Mouse (Mus musculus): ENCODE data around the gene Krtcap2. TPM values are rescaled to one million over a fixed set of nuclear protein-coding genes. Genes with fewer than 3 reads are reported as not detected.
A peak's percentile ranks its signal among the peaks of the same experiment; 100 is the strongest.

Gene Krtcap2
- total RNA-seq, 1 experiment from 2014 or later, result 61.9 TPM

GRCm38 (mm10) chr3:89277281-89278021 lies 31.7 kb downstream of the Krtcap2 start:
- ATAC-seq (replicated peaks; ENCODE audit: insufficient number of reproducible peaks, low FRiP score, low TSS enrichment, poor library complexity, severe bottlenecking), result no peak

GRCm38 (mm10) chr3:89278107-89278506 lies 32.3 kb downstream of the Krtcap2 start:
- ATAC-seq (replicated peaks; ENCODE audit: insufficient number of reproducible peaks, low FRiP score, low TSS enrichment, poor library complexity, severe bottlenecking), result no peak

- no peak for ATAC-seq (replicated peaks; ENCODE audit: insufficient number of reproducible peaks, low FRiP score, low TSS enrichment, poor library complexity, severe bottlenecking)
Measured at GRCm38 (mm10) chr3:89278643-89279042, 32.9 kb downstream of the Krtcap2 start.

GRCm38 (mm10) chr3:89279153-89279890 lies 33.6 kb downstream of the Krtcap2 start:
- peak; percentile 60 for ATAC-seq (replicated peaks; ENCODE audit: insufficient number of reproducible peaks, low FRiP score, low TSS enrichment, poor library complexity, severe bottlenecking)

GRCm38 (mm10) chr3:89280050-89280605 lies 34.4 kb downstream of the Krtcap2 start:
- no peak for ATAC-seq (replicated peaks; ENCODE audit: insufficient number of reproducible peaks, low FRiP score, low TSS enrichment, poor library complexity, severe bottlenecking)

GRCm38 (mm10) chr3:89280606-89281511 lies 35.1 kb downstream of the Krtcap2 start, which contains the start of gene Efna1:
Gene Efna1 (minus strand): TSS chr3:89281142.
- no peak for ATAC-seq (replicated peaks; ENCODE audit: insufficient number of reproducible peaks, low FRiP score, low TSS enrichment, poor library complexity, severe bottlenecking)

- ATAC-seq (replicated peaks; ENCODE audit: insufficient number of reproducible peaks, low FRiP score, low TSS enrichment, poor library complexity, severe bottlenecking), result peak; percentile 71
Measured at GRCm38 (mm10) chr3:89281579-89282290, 36.0 kb downstream of the Krtcap2 start.

GRCm38 (mm10) chr3:89282291-89282643 lies 36.5 kb downstream of the Krtcap2 start:
- ATAC-seq (replicated peaks; ENCODE audit: insufficient number of reproducible peaks, low FRiP score, low TSS enrichment, poor library complexity, severe bottlenecking), result no peak

GRCm38 (mm10) chr3:89284261-89284660 lies 38.5 kb downstream of the Krtcap2 start:
- no peak for ATAC-seq (replicated peaks; ENCODE audit: insufficient number of reproducible peaks, low FRiP score, low TSS enrichment, poor library complexity, severe bottlenecking)

- ATAC-seq (replicated peaks; ENCODE audit: insufficient number of reproducible peaks, low FRiP score, low TSS enrichment, poor library complexity, severe bottlenecking), result no peak
Measured at GRCm38 (mm10) chr3:89285526-89285925, 39.8 kb downstream of the Krtcap2 start.

- ATAC-seq (replicated peaks; ENCODE audit: insufficient number of reproducible peaks, low FRiP score, low TSS enrichment, poor library complexity, severe bottlenecking), result no peak
Measured at GRCm38 (mm10) chr3:89287286-89287685, 41.5 kb downstream of the Krtcap2 start.

GRCm38 (mm10) chr3:89288503-89288928 lies 42.8 kb downstream of the Krtcap2 start:
- no peak for ATAC-seq (replicated peaks; ENCODE audit: insufficient number of reproducible peaks, low FRiP score, low TSS enrichment, poor library complexity, severe bottlenecking)

- no peak for ATAC-seq (replicated peaks; ENCODE audit: insufficient number of reproducible peaks, low FRiP score, low TSS enrichment, poor library complexity, severe bottlenecking)
Measured at GRCm38 (mm10) chr3:89291874-89292273, 46.1 kb downstream of the Krtcap2 start.

GRCm38 (mm10) chr3:89292303-89292702 lies 46.5 kb downstream of the Krtcap2 start:
- no peak for ATAC-seq (replicated peaks; ENCODE audit: insufficient number of reproducible peaks, low FRiP score, low TSS enrichment, poor library complexity, severe bottlenecking)

- no peak for ATAC-seq (replicated peaks; ENCODE audit: insufficient number of reproducible peaks, low FRiP score, low TSS enrichment, poor library complexity, severe bottlenecking)
Measured at GRCm38 (mm10) chr3:89293247-89293918, 47.6 kb downstream of the Krtcap2 start.

GRCm38 (mm10) chr3:89294195-89294594 lies 48.4 kb downstream of the Krtcap2 start:
- ATAC-seq (replicated peaks; ENCODE audit: insufficient number of reproducible peaks, low FRiP score, low TSS enrichment, poor library complexity, severe bottlenecking), result no peak

- no peak for ATAC-seq (replicated peaks; ENCODE audit: insufficient number of reproducible peaks, low FRiP score, low TSS enrichment, poor library complexity, severe bottlenecking)
Measured at GRCm38 (mm10) chr3:89295685-89296230, 50.0 kb downstream of the Krtcap2 start.

All from monocyte, adult 5-6 weeks (primary cell).